Mouse (Mus musculus) gastrocnemius, adult 2 months (tissue): ENCODE results near the gene Ankrd33b. TPM values are rescaled to one million over a fixed set of nuclear protein-coding genes. Genes with fewer than 3 reads are reported as not detected.

Experiments used
- DNase-seq: peaks from one replicate; pipeline ENCODE4 v3.0.0; 2022
- H3K27ac ChIP-seq: fragments of 200-600 bp; 2 replicates; pipeline ENCODE4 v1.8.1; 2022; ENCODE audit warnings: mild to moderate bottlenecking
- H3K4me3 ChIP-seq: fragments of 200-600 bp; 2 replicates; pipeline ENCODE4 v1.8.1; 2022; ENCODE audit warnings: mild to moderate bottlenecking, moderate library complexity
- CTCF ChIP-seq: fragments of 200-600 bp; IDR thresholded peaks from 2 replicates; pipeline ENCODE4 v1.8.1; 2022; ENCODE audit warnings: antibody characterized with exemption, mild to moderate bottlenecking, moderate library complexity
- intact Hi-C: fragments of 180-260 bp; cut with DNase I; formaldehyde crosslinking; loops from one replicate; pipeline ENCODE4 v1.15.1; 2025
- total RNA-seq, 2 experiments: library from RNA; stranded (reverse); gene quantifications; 2 replicates each; pipeline ENCODE4 v1.2.3; 2021

The Ankrd33b gene
- total RNA-seq, 2 experiments from 2014 or later = 11.9 to 31.5 TPM

GRCm38 (mm10) chr15:31325660-31326354 lies 41.7 kb downstream of the Ankrd33b start:
- intact Hi-C loops = no loop called here
- no peak overlapping the region for H3K4me3 ChIP-seq
- DNase-seq = no peak
- H3K27ac ChIP-seq = no peak overlapping the region
- TF ChIP-seq CTCF = no peak

GRCm38 (mm10) chr15:31324551-31324950 lies 43.0 kb downstream of the Ankrd33b start:
- Histone ChIP-seq H3K27ac (0 out of 2 replicates have a peak overlapping the region, but pooled peaks have one; percentile 20), H3K4me3 (no peak overlapping the region)
- intact Hi-C loops = no loop called here
- DNase-seq = peak; percentile 20
- TF ChIP-seq CTCF = no peak

- intact Hi-C loops = no loop called here
- peak; percentile 47 for TF ChIP-seq CTCF
- H3K27ac ChIP-seq = no peak overlapping the region
- no peak for DNase-seq
- H3K4me3 ChIP-seq = no peak overlapping the region
These were observed 43.8 kb downstream of the Ankrd33b start for GRCm38 (mm10) chr15:31323684-31324083.

- Histone ChIP-seq H3K27ac (no peak overlapping the region), H3K4me3 (no peak overlapping the region)
- TF ChIP-seq CTCF = no peak; the same call in 1 of the 2 replicates
- intact Hi-C loops = no loop called here
- no peak for DNase-seq
These were observed 46.7 kb downstream of the Ankrd33b start for GRCm38 (mm10) chr15:31320598-31321377.

GRCm38 (mm10) chr15:31319046-31319445 lies 48.5 kb downstream of the Ankrd33b start:
- intact Hi-C loops = loop anchor here (5.0 kb wide), 2 partner anchors 48 to 283 kb away; partner anchors contain the start of genes Ankrd33b, Cct5 and Fam173b
- no peak overlapping the region for H3K27ac ChIP-seq
- H3K4me3 ChIP-seq = no peak overlapping the region
- TF ChIP-seq CTCF = no peak
- DNase-seq = no peak

GRCm38 (mm10) chr15:31318158-31318955 lies 49.2 kb downstream of the Ankrd33b start:
- intact Hi-C loops = loop anchor here (5.0 kb wide), 2 partner anchors 49 to 284 kb away; partner anchors contain the start of genes Ankrd33b, Cct5 and Fam173b

GRCm38 (mm10) chr15:31317056-31317805 lies 50.3 kb downstream of the Ankrd33b start:
- DNase-seq = no peak
- TF ChIP-seq CTCF = no peak
- no peak overlapping the region for H3K27ac ChIP-seq
- intact Hi-C loops = loop anchor here (5.0 kb wide), 2 partner anchors 50 to 285 kb away; partner anchors contain the start of genes Ankrd33b, Cct5 and Fam173b
- H3K4me3 ChIP-seq = no peak overlapping the region

More at GRCm38 (mm10) chr15:31318158-31318955, 49.2 kb downstream of the Ankrd33b start:
- Histone ChIP-seq H3K4me3 (no peak overlapping the region), H3K27ac (no peak overlapping the region)
- no peak for DNase-seq
- TF ChIP-seq CTCF = no peak

- intact Hi-C loops = loop anchor here (1.0 to 5.0 kb wide), 5 partner anchors 52 to 287 kb away; partner anchors contain the start of genes Ankrd33b, Cct5 and Fam173b
- Histone ChIP-seq H3K27ac (no peak overlapping the region), H3K4me3 (no peak overlapping the region)
- peak; percentile 84 for DNase-seq
- peak; percentile 80 for TF ChIP-seq CTCF
These were observed 51.8 kb downstream of the Ankrd33b start for GRCm38 (mm10) chr15:31315630-31316231.

- no peak for TF ChIP-seq CTCF
- intact Hi-C loops = no loop called here
- no peak overlapping the region for H3K4me3 ChIP-seq
- H3K27ac ChIP-seq = no peak overlapping the region
- no peak for DNase-seq
These were observed 55.5 kb downstream of the Ankrd33b start for GRCm38 (mm10) chr15:31312001-31312400.

- intact Hi-C loops = no loop called here
- TF ChIP-seq CTCF = peak; percentile 49
- Histone ChIP-seq H3K27ac (no peak overlapping the region), H3K4me3 (no peak overlapping the region)
- no peak for DNase-seq
These were observed 58.0 kb downstream of the Ankrd33b start for GRCm38 (mm10) chr15:31309526-31309925.

GRCm38 (mm10) chr15:31306726-31307125 lies 60.8 kb downstream of the Ankrd33b start:
- TF ChIP-seq CTCF = no peak
- no peak for DNase-seq
- intact Hi-C loops = no loop called here

More at GRCm38 (mm10) chr15:31306726-31307125, 60.8 kb downstream of the Ankrd33b start:
- H3K4me3 ChIP-seq = no peak overlapping the region
- no peak overlapping the region for H3K27ac ChIP-seq
